Mouse (Mus musculus): Measurements from ENCODE around the gene Cmss1.

Gene Cmss1

GRCm38 (mm10) chr16:57389566-57390251 is 217.0 kb downstream of the Cmss1 start:
- DNase-seq (ENCODE audit: low spot score): no peak

- DNase-seq (ENCODE audit: low spot score): no peak
Measured at GRCm38 (mm10) chr16:57384274-57384673, 222.4 kb downstream of the Cmss1 start.

- DNase-seq (ENCODE audit: low spot score): no peak
Measured at GRCm38 (mm10) chr16:57383266-57383971, 223.2 kb downstream of the Cmss1 start.

GRCm38 (mm10) chr16:57378631-57379330 is 227.9 kb downstream of the Cmss1 start:
- DNase-seq (ENCODE audit: low spot score): no peak

DNA sequence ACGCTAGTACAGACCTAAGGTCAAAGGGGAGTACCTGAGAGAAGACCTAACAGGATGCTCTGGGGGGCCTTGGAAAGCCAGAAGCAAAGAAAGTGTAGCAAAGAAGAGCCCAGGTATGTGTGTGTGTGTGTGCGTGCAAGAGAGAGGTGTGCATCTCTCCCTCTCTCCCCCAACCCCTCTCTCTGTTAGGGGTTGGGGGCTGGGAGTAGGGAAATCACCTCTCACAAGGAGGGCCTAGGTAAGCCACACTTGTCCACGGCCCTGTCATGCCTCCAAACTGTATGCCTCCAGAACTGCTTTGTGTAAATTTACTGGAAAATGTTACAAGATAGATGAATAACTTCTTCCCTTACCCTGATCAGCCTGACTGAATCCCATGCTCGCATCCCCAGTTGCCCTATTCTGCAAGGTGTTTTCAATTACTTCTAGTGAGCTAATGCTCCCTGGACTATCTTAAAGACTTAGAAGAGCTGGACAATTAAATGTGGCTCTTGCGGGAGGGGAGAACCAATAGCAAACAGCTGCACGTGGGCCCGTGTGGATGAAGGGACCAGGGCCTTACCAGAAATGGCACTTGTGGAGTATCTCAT is 231.3 kb downstream of the Cmss1 start:
- no peak for DNase-seq (ENCODE audit: low spot score)

DNA sequence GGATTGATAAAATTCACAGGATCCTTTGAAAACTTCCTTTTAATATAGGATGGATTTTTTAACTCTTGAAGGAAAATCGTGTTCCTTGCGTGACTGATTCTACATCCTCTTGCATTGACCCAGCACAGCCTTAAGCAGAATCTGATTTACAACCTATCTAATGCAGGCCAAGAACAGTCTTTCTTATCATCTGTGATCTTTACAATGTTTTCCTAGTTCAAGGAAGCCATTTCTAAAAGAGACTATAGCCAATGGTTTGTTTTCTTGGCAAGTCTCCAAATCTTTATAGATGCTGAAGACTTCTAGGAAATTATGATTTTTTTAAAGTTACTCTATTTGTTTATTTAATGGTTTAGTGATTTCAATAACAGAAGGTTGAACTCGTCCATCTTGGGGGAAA is 234.5 kb downstream of the Cmss1 start:
- DNase-seq (ENCODE audit: low spot score): no peak

DNA sequence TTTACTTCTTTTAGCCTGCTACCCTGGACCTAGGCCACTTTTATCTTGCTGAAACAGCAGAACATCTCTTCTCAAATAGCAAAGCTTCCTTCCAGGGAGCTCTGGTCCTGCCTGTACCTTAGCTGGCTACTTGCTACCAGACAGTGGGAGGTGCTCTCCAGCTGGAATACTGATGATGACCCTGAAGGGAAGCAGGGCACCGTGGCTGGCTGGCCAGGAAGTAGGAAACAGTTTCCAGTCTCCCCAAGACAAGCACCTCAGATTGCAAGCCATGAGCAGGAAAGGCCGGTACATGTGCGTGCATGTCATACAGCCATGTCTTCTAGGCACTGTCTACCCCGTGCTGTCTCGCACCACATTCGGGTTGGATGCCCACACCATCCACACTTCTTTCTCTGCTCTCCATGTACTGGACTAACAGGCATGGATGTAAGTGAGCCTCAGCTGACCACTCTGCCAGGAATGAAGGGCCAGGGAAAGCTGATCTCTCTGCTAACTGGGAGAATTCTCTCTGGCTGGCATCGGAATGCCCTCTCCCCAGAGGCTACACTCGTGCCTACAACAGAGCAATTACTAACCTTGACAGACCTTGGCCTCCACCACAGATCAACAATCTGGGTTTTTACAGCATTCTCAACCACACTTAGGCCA is 236.7 kb downstream of the Cmss1 start:
- DNase-seq (ENCODE audit: low spot score): no peak

GRCm38 (mm10) chr16:57366941-57367694 is 239.5 kb downstream of the Cmss1 start:
- no peak for DNase-seq (ENCODE audit: low spot score)

DNA sequence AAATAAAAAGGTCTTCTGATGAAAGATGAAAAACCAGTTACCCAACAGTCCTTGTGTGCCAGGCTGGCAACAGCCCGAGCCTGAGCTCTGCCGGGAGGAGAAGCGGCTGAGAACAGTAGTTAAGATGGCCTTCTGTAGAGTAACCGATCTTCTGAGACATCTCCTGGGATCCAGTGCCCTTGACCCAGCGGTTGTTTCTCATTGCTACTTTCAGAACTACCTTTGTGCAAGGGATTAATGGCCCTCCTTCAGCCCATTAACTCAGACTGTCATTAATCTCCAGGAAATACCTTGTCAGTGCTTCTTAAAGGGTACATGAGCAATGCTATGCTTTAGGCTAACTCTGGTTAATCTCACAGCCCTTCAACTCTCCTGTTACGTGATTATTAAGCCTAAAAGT is 240.5 kb downstream of the Cmss1 start:
- no peak for DNase-seq (ENCODE audit: low spot score)

DNA sequence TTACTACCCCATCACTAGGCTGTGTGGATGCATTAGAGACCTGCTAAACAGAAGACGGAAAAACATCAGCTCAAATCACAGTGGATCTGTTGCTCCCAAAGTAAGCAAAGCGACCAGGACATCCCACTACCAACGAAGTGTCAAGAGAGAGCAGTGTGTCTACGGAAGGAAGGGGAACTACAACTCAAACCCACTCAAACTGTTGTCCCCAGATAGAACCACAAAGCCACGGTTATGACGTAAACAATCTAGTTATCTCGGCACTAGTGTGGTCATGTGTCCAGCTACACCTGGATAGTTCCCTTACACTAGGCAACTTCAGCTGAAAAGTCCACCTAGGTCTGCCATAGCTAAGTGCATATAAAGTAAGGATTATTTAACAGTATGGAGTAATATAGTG is 242.2 kb downstream of the Cmss1 start:
- DNase-seq (ENCODE audit: low spot score): no peak

DNA sequence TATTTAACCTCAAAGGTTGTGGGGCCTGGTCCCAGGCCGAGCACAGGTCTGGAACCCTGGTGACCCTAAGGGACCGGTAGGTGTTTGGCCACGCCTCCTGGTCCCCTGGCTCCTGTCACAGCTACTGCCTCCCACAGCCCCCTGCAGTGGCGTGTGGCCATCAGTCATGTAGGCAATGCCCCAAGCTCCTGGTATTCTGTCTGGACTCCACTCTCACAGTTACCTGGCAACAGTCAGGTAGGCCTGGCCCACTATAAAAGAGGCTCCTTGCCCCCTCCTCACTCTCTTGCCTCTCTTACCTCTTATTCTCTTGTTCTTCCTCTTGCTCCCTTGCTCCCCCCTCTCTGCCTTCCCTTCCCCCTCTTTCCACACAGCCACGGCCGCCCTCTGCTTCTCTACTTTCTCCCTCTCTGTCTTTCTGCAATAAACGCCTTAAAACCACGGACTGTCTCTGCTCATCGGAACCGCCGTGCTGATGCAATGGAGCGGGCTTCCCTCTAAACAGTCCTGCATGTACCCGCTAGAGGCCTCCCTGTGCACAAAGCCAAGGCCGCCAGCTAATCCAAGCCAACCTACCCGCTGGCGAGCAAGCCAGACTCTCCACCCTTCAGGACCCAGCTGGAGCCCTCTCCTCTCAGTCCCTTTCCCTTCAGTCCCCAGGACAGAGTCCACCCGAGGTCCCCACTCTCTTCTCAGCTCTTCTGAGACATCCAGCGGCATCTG is 243.8 kb downstream of the Cmss1 start:
- DNase-seq (ENCODE audit: low spot score): peak; percentile 42

DNA sequence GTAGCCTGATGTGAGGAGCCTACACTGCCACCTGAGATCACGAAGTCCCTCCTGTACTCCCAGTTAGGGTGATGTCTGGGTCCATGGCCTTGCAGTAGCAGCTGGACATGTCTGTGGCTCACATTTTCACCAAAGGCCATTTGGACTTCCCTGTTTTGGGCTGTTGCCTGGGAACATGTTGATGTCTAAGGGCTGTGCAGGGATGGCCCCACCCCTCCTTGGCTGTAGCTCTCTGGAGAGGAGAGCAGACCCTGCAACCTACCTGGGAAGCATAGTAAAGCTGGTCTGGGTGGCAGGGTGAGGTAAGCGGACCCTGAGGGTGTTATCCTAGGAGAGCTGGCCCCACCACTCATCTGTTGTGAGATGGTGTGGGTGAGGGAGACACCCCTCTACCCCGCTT is 245.9 kb downstream of the Cmss1 start:
- no peak for DNase-seq (ENCODE audit: low spot score)

DNA sequence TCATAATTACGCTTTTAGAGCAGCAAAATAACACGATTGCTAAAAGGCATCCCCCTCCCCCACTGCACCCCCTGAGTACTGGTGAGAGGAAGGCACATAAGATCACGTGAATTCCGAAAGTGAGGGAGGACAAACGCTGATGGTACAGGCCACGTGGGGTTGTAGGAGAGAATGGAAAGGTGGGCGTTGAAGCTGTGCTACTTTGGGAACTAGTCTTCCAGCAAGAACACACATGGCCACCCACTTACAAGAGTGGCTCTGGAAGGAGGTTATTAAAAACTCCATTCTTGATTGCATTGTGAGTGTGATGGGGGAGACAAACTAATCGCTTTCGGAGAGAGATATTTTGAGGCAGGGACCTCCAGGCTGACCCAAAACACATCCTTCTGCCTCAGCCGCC is 247.4 kb downstream of the Cmss1 start:
- no peak for DNase-seq (ENCODE audit: low spot score)

DNA sequence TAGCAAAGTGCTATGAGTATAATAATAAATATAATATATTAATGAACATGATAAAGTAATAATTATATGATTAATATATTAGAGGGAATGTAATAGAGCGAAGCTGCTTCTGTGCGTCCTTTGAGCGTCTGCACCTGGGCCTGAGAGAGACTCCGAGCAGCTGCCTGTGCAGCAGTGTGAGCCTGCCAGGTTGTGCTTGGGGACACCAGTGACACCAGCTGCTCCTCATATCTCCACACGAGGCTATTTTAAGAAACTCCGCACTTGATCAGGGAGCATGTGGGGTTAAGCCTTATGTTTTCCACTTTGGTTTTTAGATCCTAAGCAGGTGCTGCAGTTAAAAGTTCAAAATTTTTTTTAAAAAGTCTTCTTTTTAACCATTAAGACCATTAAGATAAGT is 249.7 kb downstream of the Cmss1 start:
- DNase-seq (ENCODE audit: low spot score): no peak

- DNase-seq (ENCODE audit: low spot score): no peak
Measured at GRCm38 (mm10) chr16:57356454-57356853, 250.2 kb downstream of the Cmss1 start.

GRCm38 (mm10) chr16:57353932-57354331 is 252.7 kb downstream of the Cmss1 start:
- DNase-seq (ENCODE audit: low spot score): no peak

GRCm38 (mm10) chr16:57353166-57353721 is 253.4 kb downstream of the Cmss1 start:
- no peak for DNase-seq (ENCODE audit: low spot score)

- no peak for DNase-seq (ENCODE audit: low spot score)
Measured at GRCm38 (mm10) chr16:57352751-57353150, 253.9 kb downstream of the Cmss1 start, which contains the start of gene Filip1l. Gene Filip1l, plus strand, starts transcription at chr16:57353093.

DNA sequence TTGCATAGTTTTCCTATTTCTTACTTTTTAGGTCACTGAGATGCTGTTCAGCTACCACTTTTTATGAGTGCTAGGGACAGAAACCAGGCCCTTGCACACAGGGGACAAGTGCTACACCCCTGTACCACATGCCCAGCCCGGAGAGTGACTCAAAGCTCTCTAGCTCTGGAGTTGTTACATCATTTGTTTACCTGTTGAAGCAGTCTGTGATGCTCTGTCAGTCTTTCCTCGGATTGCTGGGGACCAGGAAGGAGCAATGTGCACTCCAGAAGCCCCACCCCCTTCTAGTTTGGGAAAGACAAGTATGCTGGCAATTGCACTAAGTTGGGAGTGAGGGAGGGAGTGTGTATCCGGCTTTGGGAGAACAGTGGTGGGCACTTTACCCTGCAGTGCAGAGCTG is 257.0 kb downstream of the Cmss1 start:
- no peak for DNase-seq (ENCODE audit: low spot score)

GRCm38 (mm10) chr16:57349039-57349438 is 257.6 kb downstream of the Cmss1 start:
- no peak for DNase-seq (ENCODE audit: low spot score)
